In the genomic region with DNA sequence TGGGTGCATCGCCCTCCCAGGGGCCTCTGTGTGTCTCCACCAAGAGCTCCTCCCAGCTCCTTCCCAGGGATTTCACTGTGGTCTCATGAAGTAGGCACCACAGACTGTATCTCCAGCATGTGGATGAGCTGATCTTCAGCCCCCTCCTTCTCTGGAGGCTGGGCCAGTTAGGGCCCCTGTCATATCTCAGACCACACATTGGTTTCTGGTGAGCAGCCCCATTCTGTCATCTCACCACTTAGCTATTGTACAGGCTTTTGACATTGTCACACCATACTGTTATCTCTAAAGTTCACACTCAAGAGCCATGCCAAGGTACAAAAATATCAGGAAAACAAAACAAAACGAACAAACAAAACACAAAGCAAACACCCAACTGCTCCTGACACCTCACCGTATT, we compare ENCODE assay signal across 29 mouse cellular contexts. TPM values are rescaled to one million over a fixed set of nuclear protein-coding genes. Genes with fewer than 3 reads are reported as not detected.
DNase-seq lines count a peak whose midpoint lies in the region; ATAC-seq and TF ChIP-seq lines count a peak whose summit lies in the region.
"Had no signal": no experiment of that assay in that cellular context is flagged by ENCODE, and none has a peak within 500 bp of the region (broad histone marks: within the 10 kb centered on the region; RNA-seq: fewer than 3 reads in every experiment).

No protein-coding gene starts in this region.

- H3K4me3 ChIP-seq in bone marrow macrophage, adult 2 months (ENCODE audit: insufficient read depth, low read length) = no peak overlapping the region
- no peak overlapping the region for H3K4me3 ChIP-seq in liver, embryonic 12.5 days
- no peak overlapping the region for H3K4me3 ChIP-seq in liver, embryonic 16.5 days (ENCODE audit: low read depth, low read length)
- H3K4me3 ChIP-seq: embryonic facial prominence, embryonic 10.5 days; erythroblast, embryonic 14.5 days; forebrain, embryonic 10.5 days; gastrocnemius, adult 2 months; heart, embryonic 10.5 days; heart, embryonic 15.5 days; hindbrain, embryonic 13.5 days had no signal

- peak; percentile 91 for ATAC-seq in liver, embryonic 12.5 days
- ATAC-seq in liver, embryonic 16.5 days (ENCODE audit: low read depth) = peak; percentile 76
- ATAC-seq: activated CD4-positive, CD25-positive, alpha-beta regulatory T cell, adult 4 months; forebrain, embryonic 14.5 days; hindbrain, postnatal 0 days; Patski had no signal

- 0 out of 2 replicates have a peak, but pooled peaks have one; percentile 11 for TF ChIP-seq POLR2A in bone marrow macrophage, adult 2 months (IDR thresholded peaks at IDR 0.05; ENCODE audit: borderline replicate concordance, low read depth, low read length)

- H3K9me3 ChIP-seq in liver, embryonic 12.5 days (replicated peaks) = no peaks in the 10 kb centered on the region
- H3K9me3 ChIP-seq in liver, embryonic 16.5 days (replicated peaks; ENCODE audit: control insufficient read depth, low read length) = no peaks in the 10 kb centered on the region
- H3K9me3 ChIP-seq: embryonic facial prominence, embryonic 10.5 days; forebrain, embryonic 10.5 days; heart, embryonic 10.5 days; heart, embryonic 15.5 days; hindbrain, embryonic 13.5 days had no signal

- H3K27ac ChIP-seq in bone marrow macrophage, adult 2 months (ENCODE audit: insufficient read depth, low read depth, low read length) = peak overlapping the region; percentile 98
- peak overlapping the region; percentile 73 for H3K27ac ChIP-seq in liver, embryonic 12.5 days
- H3K27ac ChIP-seq in liver, embryonic 16.5 days (ENCODE audit: low read length) = no peak overlapping the region
- H3K27ac ChIP-seq: embryonic facial prominence, embryonic 10.5 days; forebrain, embryonic 10.5 days; gastrocnemius, adult 2 months; heart, embryonic 10.5 days; heart, embryonic 15.5 days; hindbrain, embryonic 13.5 days; hindbrain, postnatal 0 days had no signal

- peaks cover 70% of the 10 kb centered on the region for H3K4me1 ChIP-seq in bone marrow macrophage, adult 2 months (ENCODE audit: control insufficient read depth, insufficient read depth, low read length)
- H3K4me1 ChIP-seq in liver, embryonic 12.5 days = peaks cover 34% of the 10 kb centered on the region
- H3K4me1 ChIP-seq in liver, embryonic 16.5 days (ENCODE audit: control insufficient read depth, low read depth, low read length) = peaks cover 2% of the 10 kb centered on the region; the same call in 1 of the 2 replicates
- H3K4me1 ChIP-seq: forebrain, embryonic 10.5 days; heart, embryonic 10.5 days; heart, embryonic 15.5 days; hindbrain, embryonic 13.5 days had no signal

- TF ChIP-seq CTCF in bone marrow macrophage, adult 2 months (IDR thresholded peaks at IDR 0.05; ENCODE audit: low read depth, low read length) = no peak

- H3K4me2 ChIP-seq in liver, embryonic 12.5 days = no peak overlapping the region
- H3K4me2 ChIP-seq in liver, embryonic 16.5 days (ENCODE audit: low read depth, low read length) = no peak overlapping the region
- H3K4me2 ChIP-seq: heart, embryonic 15.5 days; hindbrain, embryonic 13.5 days had no signal

- intact Hi-C loops in gastrocnemius, postnatal 14 days (cut with DNase I; ENCODE audit: low total_unique reads) = no loop called here

- H3K36me3 ChIP-seq in liver, embryonic 12.5 days = no peaks in the 10 kb centered on the region
- no peaks in the 10 kb centered on the region for H3K36me3 ChIP-seq in liver, embryonic 16.5 days (ENCODE audit: control insufficient read depth, insufficient read depth)
- H3K36me3 ChIP-seq: embryonic facial prominence, embryonic 10.5 days; forebrain, embryonic 10.5 days; heart, embryonic 10.5 days; heart, embryonic 15.5 days; hindbrain, embryonic 13.5 days had no signal

- H3K27me3 ChIP-seq in liver, embryonic 12.5 days (replicated peaks) = no peaks in the 10 kb centered on the region
- H3K27me3 ChIP-seq in liver, embryonic 16.5 days (ENCODE audit: control insufficient read depth, insufficient read depth, low read depth, low read length) = no peaks in the 10 kb centered on the region
- H3K27me3 ChIP-seq: CH12.LX; heart, embryonic 15.5 days; hindbrain, embryonic 13.5 days; Patski had no signal

- H3K9ac ChIP-seq in liver, embryonic 12.5 days = no peak overlapping the region
- H3K9ac ChIP-seq in liver, embryonic 16.5 days (ENCODE audit: low read depth, low read length) = no peak overlapping the region
- H3K9ac ChIP-seq: heart, embryonic 15.5 days; hindbrain, embryonic 13.5 days had no signal

- WGBS in liver, embryonic 12.5 days (ENCODE audit: insufficient replicate concordance) = 34% methylated on average over 3 of the region's 3 CpGs
- WGBS in liver, embryonic 16.5 days (ENCODE audit: insufficient replicate concordance) = 24% methylated on average over 3 of the region's 3 CpGs

- peak; percentile 18 for DNase-seq in c-Kit-positive CD71-positive TER-119-positive erythroid progenitor cells, embryonic 14.5 days (ENCODE audit: low spot score)
- no peak for DNase-seq in lung, postnatal 36 days
- DNase-seq in thymus, postnatal 14 days = no peak
- no peak for DNase-seq in thymus, postnatal 36 days
- DNase-seq in gastrocnemius, postnatal 14 days = no peak
- DNase-seq: adrenal gland, adult 2 months; adrenal gland, postnatal 25 days; cerebellum, adult 11-12 months; cerebellum, adult 9-10 months; cerebellum, postnatal 25 days; gastrocnemius, adult 2 months; gastrocnemius, postnatal 36 days; heart, adult 11 months; heart, postnatal 14 days had no signal

RNA-seq across cellular contexts. Expression of gene Cd300a, which starts 6.2 kb away (rescaled TPM):
- polyA plus RNA-seq in bone marrow macrophage, adult 2 months (2012; ENCODE audit: insufficient read depth, insufficient read length, missing spikeins) = 202 and 239 TPM in 2 replicates
- 3.7 and 4.6 TPM in 2 replicates for polyA plus RNA-seq in liver, embryonic 12.5 days (2016; fragmentation: Nextera tagmentation; extraction: Ambion mirVana)
- 5.9 and 6.2 TPM in 2 replicates for polyA plus RNA-seq in liver, embryonic 16.5 days (2015; fragmentation: Nextera tagmentation; extraction: Ambion mirVana)
- under 1 TPM; 0.55 to 0.84 TPM for total RNA-seq in gastrocnemius, postnatal 14 days (2021)
- polyA plus RNA-seq: erythroblast, embryonic 14.5 days had no signal

RNA-seq across cellular contexts. Expression of gene Cd300lb, which starts 38.1 kb away (rescaled TPM):
- polyA plus RNA-seq in bone marrow macrophage, adult 2 months (2012; ENCODE audit: insufficient read depth, insufficient read length, missing spikeins) = 194 and 220 TPM in 2 replicates
- 0.39 and 0.67 TPM in 2 replicates for polyA plus RNA-seq in liver, embryonic 12.5 days (2016; fragmentation: Nextera tagmentation; extraction: Ambion mirVana)
- 1.5 and 1.9 TPM in 2 replicates for polyA plus RNA-seq in liver, embryonic 16.5 days (2015; fragmentation: Nextera tagmentation; extraction: Ambion mirVana)
- total RNA-seq in gastrocnemius, postnatal 14 days (2021) = under 1 TPM; 0.13 to 0.78 TPM
- total RNA-seq: CH12.LX had no signal
- polyA plus RNA-seq: erythroblast, embryonic 14.5 days; forebrain, embryonic 10.5 days; forebrain, embryonic 14.5 days; hindbrain, embryonic 13.5 days had no signal

RNA-seq across cellular contexts. Expression of gene Gprc5c, which starts 45.1 kb away (rescaled TPM):
- polyA plus RNA-seq in bone marrow macrophage, adult 2 months (2012; ENCODE audit: insufficient read depth, insufficient read length, missing spikeins) = 35.4 and 38.0 TPM in 2 replicates
- 14.3 TPM in 2 replicates for polyA plus RNA-seq in liver, embryonic 12.5 days (2016; fragmentation: Nextera tagmentation; extraction: Ambion mirVana)
- polyA plus RNA-seq in liver, embryonic 16.5 days (2015; fragmentation: Nextera tagmentation; extraction: Ambion mirVana) = 19.5 and 20.2 TPM in 2 replicates
- total RNA-seq in gastrocnemius, postnatal 14 days (2021) = 10 to 100 TPM; 39.1 to 43.0 TPM
- total RNA-seq: CH12.LX; hematopoietic stem cell, adult 5-6 weeks had no signal

Comparison
In these comparisons a context has a peak if more than half of its experiments do, and no peak if none do; other contexts are left out.
1. RNA of gene Cd300a, which starts 6.2 kb away (polyA plus RNA-seq): 202 to 239 TPM in bone marrow macrophage, adult 2 months; 5.9 to 6.2 TPM in liver, embryonic 16.5 days and 3.7 to 4.6 TPM in liver, embryonic 12.5 days; every median in the first group is over 10 times any median in the second.
2. RNA of gene Cd300lb, which starts 38.1 kb away (polyA plus RNA-seq): 194 to 220 TPM in bone marrow macrophage, adult 2 months; 1.5 to 1.9 TPM in liver, embryonic 16.5 days and 0.39 to 0.67 TPM in liver, embryonic 12.5 days; every median in the first group is over 10 times any median in the second.